Mouse (Mus musculus): ENCODE results near the gene Npy1r. TPM values are rescaled to one million over a fixed set of nuclear protein-coding genes. Genes with fewer than 3 reads are reported as not detected.

Gene Npy1r
- polyA plus RNA-seq, 1 experiment from 2014 or later = 5.5 TPM

GRCm38 (mm10) chr8:66731957-66732356 lies 35.0 kb downstream of the Npy1r start:
- H3K9ac ChIP-seq (replicated peaks) = no peak overlapping the region
- H3K4me2 ChIP-seq (replicated peaks) = no peak overlapping the region
- no peaks in the 10 kb centered on the region for H3K36me3 ChIP-seq
- H3K27ac ChIP-seq (replicated peaks) = no peak overlapping the region
- no peak overlapping the region for H3K4me3 ChIP-seq
- H3K9me3 ChIP-seq = no peaks in the 10 kb centered on the region
- no peak for ATAC-seq (replicated peaks)
- WGBS = 55% methylated on average over 5 of the region's 5 CpGs
- H3K27me3 ChIP-seq = no peaks in the 10 kb centered on the region
- no peaks in the 10 kb centered on the region for H3K4me1 ChIP-seq

GRCm38 (mm10) chr8:66742359-66742758 lies 45.4 kb downstream of the Npy1r start:
- Histone ChIP-seq H3K27ac (replicated peaks) (no peak overlapping the region), H3K4me3 (no peak overlapping the region), H3K27me3 (no peaks in the 10 kb centered on the region), H3K9ac (replicated peaks) (no peak overlapping the region), H3K36me3 (no peaks in the 10 kb centered on the region), H3K4me2 (replicated peaks) (no peak overlapping the region), H3K9me3 (no peaks in the 10 kb centered on the region), H3K4me1 (no peaks in the 10 kb centered on the region)
- 56% methylated on average over 1 of the region's 1 CpGs for WGBS
- no peak for ATAC-seq (replicated peaks)

GRCm38 (mm10) chr8:66745612-66746011 lies 48.6 kb downstream of the Npy1r start:
- Histone ChIP-seq H3K9ac (replicated peaks) (no peak overlapping the region), H3K36me3 (no peaks in the 10 kb centered on the region), H3K27ac (replicated peaks) (no peak overlapping the region), H3K4me2 (replicated peaks) (no peak overlapping the region), H3K27me3 (no peaks in the 10 kb centered on the region), H3K9me3 (no peaks in the 10 kb centered on the region), H3K4me1 (no peaks in the 10 kb centered on the region), H3K4me3 (no peak overlapping the region)
- 92% methylated on average over 3 of the region's 3 CpGs for WGBS
- ATAC-seq (replicated peaks) = no peak

DNA sequence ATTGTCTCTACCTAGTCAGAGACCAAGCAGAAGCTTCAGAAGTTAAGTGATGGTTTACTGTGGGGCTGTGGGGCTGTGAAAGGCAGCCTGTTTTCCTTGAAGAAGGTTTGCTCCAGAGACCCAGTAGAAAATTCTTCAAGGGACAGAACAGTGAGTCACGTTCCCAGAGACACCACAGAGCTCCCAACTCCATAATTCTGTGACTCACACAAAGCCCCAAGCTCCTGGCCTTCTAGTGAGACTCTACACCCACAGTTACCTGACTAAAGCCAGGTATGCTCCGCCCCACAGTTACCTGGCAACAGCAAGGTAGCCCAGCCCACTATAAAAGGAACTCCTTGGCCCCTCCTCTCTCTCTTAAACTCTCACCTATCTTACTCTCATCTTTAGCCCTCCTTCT lies 54.6 kb downstream of the Npy1r start:
- no peak overlapping the region for H3K4me3 ChIP-seq
- no peak overlapping the region for H3K4me2 ChIP-seq (replicated peaks)
- WGBS = 66% methylated on average over 2 of the region's 2 CpGs
- no peak overlapping the region for H3K9ac ChIP-seq (replicated peaks)
- no peaks in the 10 kb centered on the region for H3K4me1 ChIP-seq
- no peak for ATAC-seq (replicated peaks)
- no peak overlapping the region for H3K27ac ChIP-seq (replicated peaks)
- no peaks in the 10 kb centered on the region for H3K9me3 ChIP-seq
- H3K27me3 ChIP-seq = no peaks in the 10 kb centered on the region
- H3K36me3 ChIP-seq = no peaks in the 10 kb centered on the region

DNA sequence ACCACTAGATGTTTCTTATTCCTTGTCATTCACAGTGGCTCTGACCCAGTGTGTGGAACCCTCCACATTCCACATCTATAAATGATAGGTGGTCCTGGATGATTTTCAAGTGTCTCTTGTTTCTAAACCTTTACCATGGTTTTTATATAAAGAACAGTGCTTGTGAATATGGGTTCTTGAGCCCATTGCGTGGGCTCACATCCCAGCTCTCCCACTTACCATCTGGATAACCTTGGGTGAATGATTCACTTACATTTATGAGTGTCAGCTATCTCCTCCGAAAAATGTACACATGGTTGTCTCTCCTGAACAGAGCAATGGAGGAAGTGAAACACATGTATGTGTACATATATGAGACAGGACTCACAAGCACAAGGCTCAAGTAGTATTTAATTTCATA lies 59.2 kb downstream of the Npy1r start:
- no peak overlapping the region for H3K9ac ChIP-seq (replicated peaks)
- no peak overlapping the region for H3K4me3 ChIP-seq
- 93% methylated on average over 2 of the region's 2 CpGs for WGBS
- H3K4me1 ChIP-seq = no peaks in the 10 kb centered on the region
- no peak overlapping the region for H3K27ac ChIP-seq (replicated peaks)
- H3K36me3 ChIP-seq = no peaks in the 10 kb centered on the region
- H3K4me2 ChIP-seq (replicated peaks) = no peak overlapping the region
- H3K9me3 ChIP-seq = no peaks in the 10 kb centered on the region
- ATAC-seq (replicated peaks) = no peak
- H3K27me3 ChIP-seq = no peaks in the 10 kb centered on the region

Other genes starting within 250 kb of the Npy1r start
- 12.1 and 13.5 TPM in 2 replicates for gene Tma16, start 210.7 kb upstream of the Npy1r start, polyA plus RNA-seq (2015; fragmentation: Nextera tagmentation; extraction: Ambion mirVana)
- gene Tktl2, start 185.4 kb upstream of the Npy1r start, polyA plus RNA-seq (2015; fragmentation: Nextera tagmentation; extraction: Ambion mirVana) = 0.06 TPM in 1 of 2 replicates, not detected in the other
- gene Npy5r, start 9.1 kb upstream of the Npy1r start, polyA plus RNA-seq (2015; fragmentation: Nextera tagmentation; extraction: Ambion mirVana) = 0.20 and 0.41 TPM in 2 replicates
- gene Naf1, start 163.0 kb downstream of the Npy1r start, polyA plus RNA-seq (2015; fragmentation: Nextera tagmentation; extraction: Ambion mirVana) = 2.4 and 2.6 TPM in 2 replicates